Mouse (Mus musculus) lung, postnatal 10 days (tissue): ENCODE results near the gene Ogdhl.
"Not testable (repeated sequence)": the region's sequence is repeated elsewhere in the genome, so short reads cannot be mapped to it uniquely, and the experiment has no call there.

Source experiments
- DNase-seq: peaks from one replicate; pipeline ENCODE4 v3.0.0; 2021

Gene Ogdhl

GRCm38 (mm10) chr14:32321732-32322685 is at the start of gene Ogdhl:
Gene Ogdhl, plus strand, starts transcription at chr14:32322019.
- DNase-seq = peak; percentile 79

- DNase-seq = no peak
Measured at GRCm38 (mm10) chr14:32301622-32302021, 20.2 kb upstream of the Ogdhl start.

- DNase-seq = no peak
Measured at GRCm38 (mm10) chr14:32302423-32302822, 19.4 kb upstream of the Ogdhl start.

- no peak for DNase-seq
Measured at GRCm38 (mm10) chr14:32304921-32305320, 16.9 kb upstream of the Ogdhl start.

GRCm38 (mm10) chr14:32309876-32310275 is 11.9 kb upstream of the Ogdhl start:
- peak; percentile 58 for DNase-seq

GRCm38 (mm10) chr14:32311381-32312035 is 10.3 kb upstream of the Ogdhl start:
- DNase-seq = no peak

- no peak for DNase-seq
Measured at GRCm38 (mm10) chr14:32317822-32318221, 4.0 kb upstream of the Ogdhl start.

GRCm38 (mm10) chr14:32323221-32323620 is 1.4 kb downstream of the Ogdhl start:
- no peak for DNase-seq

GRCm38 (mm10) chr14:32327366-32327765 is 5.5 kb downstream of the Ogdhl start:
- no peak for DNase-seq

GRCm38 (mm10) chr14:32332515-32333445 is 11.0 kb downstream of the Ogdhl start:
- no peak for DNase-seq

GRCm38 (mm10) chr14:32336021-32336420 is 14.2 kb downstream of the Ogdhl start:
- no peak for DNase-seq

GRCm38 (mm10) chr14:32336547-32336946 is 14.7 kb downstream of the Ogdhl start:
- DNase-seq = no peak

GRCm38 (mm10) chr14:32341823-32342222 is 20.0 kb downstream of the Ogdhl start:
- DNase-seq = no peak

- no peak for DNase-seq
Measured at GRCm38 (mm10) chr14:32344176-32344575, 22.4 kb downstream of the Ogdhl start.

- no peak for DNase-seq
Measured at GRCm38 (mm10) chr14:32344694-32345093, 22.9 kb downstream of the Ogdhl start.

- DNase-seq = no peak
Measured at GRCm38 (mm10) chr14:32347307-32347706, 25.5 kb downstream of the Ogdhl start.

GRCm38 (mm10) chr14:32351181-32351920 is 29.5 kb downstream of the Ogdhl start:
- not testable (repeated sequence) for DNase-seq

GRCm38 (mm10) chr14:32364359-32364758 is 42.5 kb downstream of the Ogdhl start:
- no peak for DNase-seq

GRCm38 (mm10) chr14:32369756-32370155 is 47.9 kb downstream of the Ogdhl start:
- DNase-seq = no peak

GRCm38 (mm10) chr14:32372510-32372909 is 50.7 kb downstream of the Ogdhl start:
- DNase-seq = no peak

GRCm38 (mm10) chr14:32379395-32380098 is 57.7 kb downstream of the Ogdhl start:
- no peak for DNase-seq
